Mouse (Mus musculus) testis, postnatal 10 days (tissue): ENCODE results near the gene Gpx5.
"Not testable (repeated sequence)": the region's sequence is repeated elsewhere in the genome, so short reads cannot be mapped to it uniquely, and the experiment has no call there.

ENCODE experiments used
- DNase-seq: peaks from one replicate; pipeline ENCODE4 v3.0.0; 2021; ENCODE audit warnings: low spot score

Gene Gpx5

GRCm38 (mm10) chr13:21265736-21266135 is 26.8 kb downstream of the Gpx5 start:
- DNase-seq: no peak

DNA sequence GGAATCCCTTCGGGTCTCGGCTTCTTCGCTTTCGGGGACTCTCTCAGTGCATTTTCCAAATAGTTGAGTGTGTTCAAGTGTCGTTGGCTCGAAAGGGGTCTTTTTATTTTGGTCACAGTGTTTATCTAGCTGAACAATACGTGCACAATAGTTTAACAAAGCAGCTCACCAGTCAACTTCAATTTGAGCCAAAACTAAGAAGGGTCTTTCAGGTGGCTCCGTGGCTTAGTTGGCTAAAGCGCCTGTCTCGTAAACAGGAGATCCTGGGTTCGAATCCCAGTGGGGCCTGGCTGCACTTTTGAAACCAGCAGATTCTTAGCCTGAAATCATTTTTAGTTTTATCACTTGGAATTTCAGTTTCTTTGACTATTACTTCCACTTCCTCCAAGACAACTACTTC is 28.2 kb downstream of the Gpx5 start:
- no peak for DNase-seq

GRCm38 (mm10) chr13:21263910-21264309 is 28.6 kb downstream of the Gpx5 start:
- no peak for DNase-seq

DNA sequence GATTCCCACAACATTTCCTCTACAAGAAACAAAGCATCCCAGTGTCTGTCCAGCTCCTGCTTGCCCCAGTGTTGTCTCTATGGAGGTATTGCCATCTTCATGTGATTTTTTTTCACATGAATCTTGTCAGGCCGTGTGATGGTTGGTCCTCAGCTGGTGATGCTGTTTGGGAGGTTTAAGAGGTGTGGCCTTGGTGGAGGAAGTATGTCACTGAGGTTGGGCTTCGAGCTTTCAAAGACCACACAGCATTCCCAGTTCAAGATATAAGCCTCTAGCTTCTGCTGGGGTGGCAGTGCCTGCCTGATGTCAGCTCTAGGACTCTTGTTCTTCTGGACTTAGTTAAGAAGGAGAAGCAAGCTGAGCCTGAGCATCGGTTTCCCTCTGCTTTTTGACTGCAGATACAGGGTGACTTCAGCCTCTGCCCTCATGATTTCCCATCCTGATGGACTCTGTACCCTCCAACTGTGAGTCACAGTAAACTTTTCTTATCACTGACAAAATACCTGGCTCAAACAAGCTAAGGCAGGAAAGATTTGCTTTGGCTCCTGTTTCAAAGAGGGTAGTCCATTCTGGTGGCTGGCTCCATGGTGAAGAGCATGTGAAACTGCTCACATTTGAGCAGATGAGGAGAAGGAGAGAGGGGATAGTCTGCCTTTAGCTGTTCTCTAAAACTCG is 29.6 kb downstream of the Gpx5 start:
- no peak for DNase-seq

- DNase-seq: no peak
These were observed 32.2 kb downstream of the Gpx5 start for GRCm38 (mm10) chr13:21260289-21260688.

GRCm38 (mm10) chr13:21259677-21260113 is 32.8 kb downstream of the Gpx5 start:
- no peak for DNase-seq

- DNase-seq: no peak
These were observed 33.3 kb downstream of the Gpx5 start for GRCm38 (mm10) chr13:21259171-21259631.

- no peak for DNase-seq
These were observed 34.0 kb downstream of the Gpx5 start for GRCm38 (mm10) chr13:21258524-21258923.

- no peak for DNase-seq
These were observed 38.5 kb downstream of the Gpx5 start for GRCm38 (mm10) chr13:21253986-21254385.

- DNase-seq: no peak
These were observed 39.0 kb downstream of the Gpx5 start for GRCm38 (mm10) chr13:21253569-21253968.

- no peak for DNase-seq
These were observed 39.5 kb downstream of the Gpx5 start for GRCm38 (mm10) chr13:21253040-21253439.

- no peak for DNase-seq
These were observed 42.4 kb downstream of the Gpx5 start for GRCm38 (mm10) chr13:21250074-21250681.

DNA sequence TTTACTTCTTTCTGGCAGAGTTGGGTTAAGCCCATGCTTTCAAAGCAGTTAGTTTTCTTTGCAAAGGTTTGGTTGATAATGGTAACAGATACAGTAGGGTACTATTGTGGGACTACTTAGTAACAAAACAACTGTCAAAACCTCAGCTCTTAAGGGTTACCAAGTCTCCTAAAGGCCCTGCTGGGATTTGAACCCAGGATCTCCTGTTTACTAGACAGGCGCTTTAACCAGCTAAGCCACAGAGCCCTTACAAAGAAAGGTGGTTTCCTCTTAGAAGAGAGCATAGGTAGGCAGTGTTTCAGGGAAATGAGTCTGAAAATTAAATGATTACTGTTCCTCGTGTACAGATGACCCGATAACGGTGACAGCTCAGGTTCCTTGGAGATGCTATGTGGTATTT is 43.5 kb downstream of the Gpx5 start:
- no peak for DNase-seq

GRCm38 (mm10) chr13:21246276-21246675 is 46.3 kb downstream of the Gpx5 start:
- DNase-seq: no peak

- not testable (repeated sequence) for DNase-seq
These were observed 47.6 kb downstream of the Gpx5 start for GRCm38 (mm10) chr13:21244967-21245366.

GRCm38 (mm10) chr13:21244089-21244488 is 48.4 kb downstream of the Gpx5 start:
- DNase-seq: no peak

DNA sequence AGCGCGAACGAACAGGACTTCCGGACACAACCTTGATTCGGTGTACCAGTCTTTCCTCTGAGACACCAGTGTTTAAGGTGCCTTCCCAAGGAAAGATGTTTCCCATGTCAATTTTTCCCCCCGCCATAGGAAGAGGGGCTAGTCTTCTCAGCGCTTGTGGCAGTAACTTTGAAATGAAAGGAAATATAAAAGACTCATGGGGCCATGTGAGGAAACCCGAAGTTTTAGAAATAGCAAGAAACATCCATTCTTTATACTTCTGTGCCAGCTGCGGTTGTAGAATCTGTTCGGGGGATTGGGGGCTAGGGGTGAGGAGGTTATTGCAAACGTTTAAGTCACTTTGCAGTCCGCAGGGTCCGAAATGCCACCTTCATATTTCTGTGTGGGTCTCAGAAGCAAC is 49.3 kb downstream of the Gpx5 start:
- DNase-seq: no peak

DNA sequence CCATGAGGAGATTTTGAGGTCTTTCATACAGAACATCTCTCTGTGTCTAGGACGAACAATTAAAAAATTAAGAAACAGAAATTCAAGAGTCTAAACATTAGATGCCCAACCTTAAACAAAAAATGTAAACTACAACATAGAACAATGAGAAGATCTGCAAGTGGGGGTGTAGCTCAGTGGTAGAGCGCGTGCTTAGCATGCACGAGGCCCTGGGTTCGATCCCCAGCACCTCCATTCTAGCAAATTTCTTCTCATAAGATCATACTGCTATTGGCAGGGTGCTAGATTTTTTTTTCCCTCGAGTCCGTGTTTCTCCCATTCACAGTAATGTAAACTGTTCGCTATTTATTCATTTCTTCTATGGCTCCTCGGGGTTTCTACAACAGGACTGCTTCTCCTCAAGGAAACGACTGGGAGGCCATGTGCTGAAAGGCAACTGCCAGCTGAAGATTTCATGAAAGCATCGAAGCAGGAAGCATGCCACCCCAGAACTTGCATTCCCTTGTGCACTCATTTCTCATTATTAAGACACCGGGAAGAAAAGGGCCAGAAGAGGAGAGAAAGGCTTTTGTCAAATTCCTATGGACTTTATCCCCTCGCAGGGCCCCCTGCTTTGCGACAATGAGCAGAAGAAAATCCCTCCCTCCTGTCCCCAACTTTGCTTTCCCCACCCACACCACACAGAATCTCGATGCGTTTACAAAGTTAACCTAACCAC is 50.0 kb downstream of the Gpx5 start:
- no peak for DNase-seq

DNA sequence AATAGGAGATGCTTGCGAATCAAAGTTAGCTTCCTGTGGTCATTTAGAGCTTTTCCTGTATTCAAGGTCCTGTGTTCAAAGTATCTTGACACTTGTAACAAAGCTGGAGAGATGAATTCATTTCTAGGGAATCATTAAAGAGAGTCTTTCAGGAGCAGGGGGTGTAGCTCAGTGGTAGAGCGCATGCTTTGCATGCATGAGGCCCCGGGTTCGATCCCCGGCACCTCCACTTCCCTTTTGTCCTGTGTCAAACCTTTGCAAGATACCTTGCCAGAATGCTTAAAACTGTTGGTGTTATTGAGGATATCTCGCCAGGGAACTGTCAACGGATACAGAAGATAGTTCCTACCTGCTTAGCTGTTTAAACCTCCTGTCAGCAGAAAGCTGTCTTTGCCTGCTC is 51.7 kb downstream of the Gpx5 start:
- no peak for DNase-seq

- no peak for DNase-seq
These were observed 55.4 kb downstream of the Gpx5 start for GRCm38 (mm10) chr13:21237161-21237560.

GRCm38 (mm10) chr13:21236714-21237113 is 55.8 kb downstream of the Gpx5 start:
- DNase-seq: no peak
